Mouse (Mus musculus) lung, embryonic 15.5 days (tissue): ENCODE measurements around the gene Kdm2b. TPM values are rescaled to one million over a fixed set of nuclear protein-coding genes. Genes with fewer than 3 reads are reported as not detected.

Experiments
- ATAC-seq: fragments of 200-750 bp; cut with Nextera tagmentation; 2 replicates; pipeline ENCODE4 v1.8.0; 2017; ENCODE audit warnings: moderate number of reproducible peaks, borderline replicate concordance; ENCODE audit not compliant: low FRiP score, low TSS enrichment; ENCODE audit errors: extremely low read depth
- H3K27ac ChIP-seq: fragments of 300-500 bp; sonication (generic); 2 replicates; pipeline ENCODE4 v1.5.1; 2015; ENCODE audit warnings: moderate library complexity, mild to moderate bottlenecking, inconsistent platforms
- H3K27me3 ChIP-seq: fragments of 300-500 bp; sonication (generic); 2 replicates; pipeline ENCODE4 v1.6.1; 2015; ENCODE audit warnings: inconsistent platforms
- H3K36me3 ChIP-seq: fragments of 300-500 bp; sonication (generic); 2 replicates; pipeline ENCODE4 v1.6.1; 2015; ENCODE audit warnings: inconsistent platforms
- H3K4me1 ChIP-seq: fragments of 300-500 bp; sonication (generic); 2 replicates; pipeline ENCODE4 v1.6.1; 2015; ENCODE audit warnings: inconsistent platforms
- H3K4me2 ChIP-seq: fragments of 300-500 bp; sonication (generic); 2 replicates; pipeline ENCODE4 v1.6.1; 2015; ENCODE audit warnings: inconsistent platforms, mild to moderate bottlenecking, moderate library complexity
- H3K4me3 ChIP-seq: fragments of 300-500 bp; sonication (generic); 2 replicates; pipeline ENCODE4 v1.5.1; 2015; ENCODE audit warnings: mild to moderate bottlenecking, inconsistent platforms
- H3K9ac ChIP-seq: fragments of 300-500 bp; sonication (generic); 2 replicates; pipeline ENCODE4 v1.6.1; 2015; ENCODE audit warnings: inconsistent platforms
- H3K9me3 ChIP-seq: fragments of 300-500 bp; sonication (generic); 2 replicates; pipeline ENCODE4 v1.6.1; 2016; ENCODE audit warnings: inconsistent platforms
- WGBS: fragments of 180-500 bp; shearing (Covaris S2); methylation state at CpG from one replicate; pipeline ENCODE4 v1.1.7; 2015; 5-methylcytosine and 5-hydroxymethylcytosine counted together
- polyA plus RNA-seq: library from polyadenylated mRNA; unstranded; fragments of >200 nt; fragmentation: Nextera tagmentation; extraction: Ambion mirVana; gene quantifications from 2 replicates; pipeline ENCODE4 v1.2.1, GENCODE M21; 2015

Kdm2b gene
- polyA plus RNA-seq, 1 experiment from 2014 or later: 38.1 TPM

DNA sequence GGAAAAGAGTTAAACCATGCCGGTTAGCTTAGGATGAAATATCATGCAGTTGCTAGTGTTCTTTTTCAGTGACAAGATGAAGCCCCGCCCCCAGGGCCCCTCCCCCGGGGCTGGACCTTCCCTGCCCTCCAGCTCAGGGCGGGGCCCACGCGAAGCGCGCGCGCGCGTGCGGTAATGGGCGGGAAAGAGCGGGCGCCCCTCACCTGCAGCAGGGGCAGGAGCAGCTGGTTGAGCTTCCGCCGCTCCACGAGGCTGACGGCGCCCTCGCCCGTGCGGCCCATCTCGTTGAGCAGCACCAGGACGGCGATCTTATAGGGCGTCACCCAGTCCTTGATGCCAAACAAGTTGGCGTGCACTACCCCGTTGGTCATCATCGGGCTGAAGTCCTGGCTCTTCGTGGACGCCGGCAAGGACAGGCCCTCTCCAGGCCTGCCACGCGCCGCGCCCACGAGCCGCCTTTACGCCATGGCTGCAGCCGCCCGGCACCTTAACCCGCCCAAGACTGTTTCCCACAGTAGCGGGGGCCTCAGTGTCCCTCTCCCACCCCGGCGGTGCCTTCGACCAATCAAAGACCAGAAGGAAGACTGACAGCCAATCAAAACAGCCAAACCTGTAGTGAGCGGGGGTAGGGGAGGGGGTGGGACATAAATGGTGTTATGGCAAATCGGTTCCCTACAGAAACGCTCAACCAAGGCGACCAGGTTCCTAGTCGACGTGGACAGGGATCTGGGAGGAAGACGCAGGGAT, 168.7 kb downstream of the Kdm2b start, which contains the start of gene Anapc5:
TSS of gene Anapc5 (minus strand) at position 563 of the 747 bp plus-strand sequence.
- peak; percentile 100 for ATAC-seq
- peak within 1 kb of the TSS; percentile 86 for H3K4me3 ChIP-seq
- H3K4me1 ChIP-seq: peaks cover 13% of the 10 kb centered on the region
- no peaks in the 10 kb centered on the region for H3K9me3 ChIP-seq
- peak within 1 kb of the TSS; percentile 83 for H3K9ac ChIP-seq
- H3K27me3 ChIP-seq: no peaks in the 10 kb centered on the region
- peaks cover 32% of the 10 kb centered on the region for H3K36me3 ChIP-seq
- peak within 1 kb of the TSS; percentile 95 for H3K27ac ChIP-seq
- under 1% methylated on average over 55 of the region's 55 CpGs for WGBS
- H3K4me2 ChIP-seq: peak within 1 kb of the TSS; percentile 64

Other genes starting within 250 kb of the Kdm2b start
- 35.0 and 36.4 TPM in 2 replicates for gene Camkk2, start 210.4 kb downstream of the Kdm2b start, polyA plus RNA-seq
- gene Anapc5, start 168.5 kb downstream of the Kdm2b start, polyA plus RNA-seq: 431 and 432 TPM in 2 replicates
- 30.9 and 31.9 TPM in 2 replicates for gene Rnf34, start 139.8 kb downstream of the Kdm2b start, polyA plus RNA-seq
- gene Orai1, start 25.3 kb upstream of the Kdm2b start, polyA plus RNA-seq: 18.2 and 20.0 TPM in 2 replicates
- 1.3 and 1.5 TPM in 2 replicates for gene Morn3, start 57.2 kb upstream of the Kdm2b start, polyA plus RNA-seq
- 12.8 and 14.0 TPM in 2 replicates for gene Tmem120b, start 78.6 kb upstream of the Kdm2b start, polyA plus RNA-seq
- 2.7 and 2.8 TPM in 2 replicates for gene Rhof, start 142.9 kb upstream of the Kdm2b start, polyA plus RNA-seq
- 8.7 and 9.2 TPM in 2 replicates for gene Setd1b, start 152.4 kb upstream of the Kdm2b start, polyA plus RNA-seq
- 85.3 and 88.7 TPM in 2 replicates for gene Psmd9, start 179.6 kb upstream of the Kdm2b start, polyA plus RNA-seq
- 0.72 TPM in 1 of 2 replicates, not detected in the other for gene Hpd, start 192.9 kb upstream of the Kdm2b start, polyA plus RNA-seq